Mouse (Mus musculus): ENCODE measurements at regions not wholly inside any gene's neighbourhood (a gene's known extent, or its start where the extent isn't known, plus 50 kb on each side); places are given as distances from the start of the nearest gene placed in this dataset.

DNA sequence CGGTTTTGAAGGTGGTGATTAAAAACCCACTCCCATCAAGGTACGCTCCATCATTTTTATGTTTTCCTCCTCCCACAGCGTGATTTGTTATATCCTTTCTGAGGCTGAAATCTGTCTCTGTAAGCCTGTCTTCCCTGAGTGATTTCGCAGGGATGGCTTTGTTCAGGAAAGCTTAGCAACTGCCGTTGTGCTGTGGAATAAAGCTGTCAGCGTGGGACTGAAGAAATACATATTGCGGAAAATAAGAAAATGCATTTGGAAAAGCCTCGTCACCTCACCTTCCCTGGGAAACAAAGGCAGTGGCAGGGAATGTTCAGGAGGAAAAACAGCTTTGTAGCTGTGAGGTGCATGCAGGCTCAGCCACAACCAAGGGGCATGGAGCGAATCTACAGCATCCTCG, 310.0 kb upstream of the Id4 start:
- H3K27me3 ChIP-seq = no peaks in the 10 kb centered on the region
- no peak overlapping the region for H3K4me3 ChIP-seq
- ATAC-seq (ENCODE audit: insufficient number of reproducible peaks, insufficient read depth, low FRiP score, low TSS enrichment, low read depth) = no peak

GRCm38 (mm10) chr13:47952946-47953345, 308.1 kb upstream of the Id4 start:
- Histone ChIP-seq H3K9ac (no peak overlapping the region), H3K4me2 (no peak overlapping the region), H3K27me3 (no peaks in the 10 kb centered on the region), H3K36me3 (no peaks in the 10 kb centered on the region), H3K4me3 (no peak overlapping the region), H3K9me3 (no peaks in the 10 kb centered on the region), H3K4me1 (peaks cover 11% of the 10 kb centered on the region), H3K27ac (no peak overlapping the region)
- ATAC-seq (ENCODE audit: insufficient number of reproducible peaks, insufficient read depth, low FRiP score, low TSS enrichment, low read depth) = no peak
- WGBS = 67% methylated on average over 3 of the region's 3 CpGs

More for the DNA sequence above, 310.0 kb upstream of the Id4 start:
- Histone ChIP-seq H3K9me3 (no peaks in the 10 kb centered on the region), H3K9ac (no peak overlapping the region), H3K36me3 (no peaks in the 10 kb centered on the region), H3K4me2 (no peak overlapping the region), H3K27ac (no peak overlapping the region), H3K4me1 (peaks cover 11% of the 10 kb centered on the region)
- WGBS = 79% methylated on average over 10 of the region's 10 CpGs

GRCm38 (mm10) chr13:47953776-47954175, 307.3 kb upstream of the Id4 start:
- no peak overlapping the region for H3K4me2 ChIP-seq
- no peak for ATAC-seq (ENCODE audit: insufficient number of reproducible peaks, insufficient read depth, low FRiP score, low TSS enrichment, low read depth)
- peaks cover 4% of the 10 kb centered on the region; the same call in 1 of the 2 replicates for H3K4me1 ChIP-seq
- no peak overlapping the region for H3K9ac ChIP-seq
- H3K27me3 ChIP-seq = no peaks in the 10 kb centered on the region
- H3K36me3 ChIP-seq = no peaks in the 10 kb centered on the region
- H3K9me3 ChIP-seq = no peaks in the 10 kb centered on the region
- no peak overlapping the region for H3K27ac ChIP-seq
- H3K4me3 ChIP-seq = no peak overlapping the region
- WGBS = 53% methylated on average over 7 of the region's 7 CpGs

DNA sequence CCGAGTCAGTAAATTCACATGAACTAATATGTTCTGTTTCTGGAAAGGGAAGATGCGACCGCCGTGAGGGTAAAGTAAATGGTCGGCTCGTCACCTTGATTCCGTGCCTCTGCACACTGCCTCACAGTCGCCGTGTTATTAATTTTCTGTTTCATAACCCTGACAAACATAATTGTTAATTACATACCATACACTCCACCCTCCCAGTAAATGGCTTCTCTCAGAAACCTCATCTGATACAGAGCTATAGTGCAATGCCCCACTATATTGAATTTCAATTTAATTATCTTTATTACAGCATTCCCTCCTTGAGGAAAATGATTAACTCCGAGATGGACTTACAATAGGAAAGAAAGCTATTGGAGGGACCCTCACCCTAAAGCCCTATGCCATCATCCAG, 305.5 kb upstream of the Id4 start:
- H3K27me3 ChIP-seq = no peaks in the 10 kb centered on the region
- H3K27ac ChIP-seq = no peak overlapping the region
- H3K4me3 ChIP-seq = no peak overlapping the region
- no peaks in the 10 kb centered on the region for H3K36me3 ChIP-seq
- H3K4me2 ChIP-seq = no peak overlapping the region
- H3K9me3 ChIP-seq = no peaks in the 10 kb centered on the region
- H3K4me1 ChIP-seq = peaks cover 4% of the 10 kb centered on the region; the same call in 1 of the 2 replicates
- no peak for ATAC-seq (ENCODE audit: insufficient number of reproducible peaks, insufficient read depth, low FRiP score, low TSS enrichment, low read depth)
- no peak overlapping the region for H3K9ac ChIP-seq
- WGBS = 75% methylated on average over 10 of the region's 10 CpGs

DNA sequence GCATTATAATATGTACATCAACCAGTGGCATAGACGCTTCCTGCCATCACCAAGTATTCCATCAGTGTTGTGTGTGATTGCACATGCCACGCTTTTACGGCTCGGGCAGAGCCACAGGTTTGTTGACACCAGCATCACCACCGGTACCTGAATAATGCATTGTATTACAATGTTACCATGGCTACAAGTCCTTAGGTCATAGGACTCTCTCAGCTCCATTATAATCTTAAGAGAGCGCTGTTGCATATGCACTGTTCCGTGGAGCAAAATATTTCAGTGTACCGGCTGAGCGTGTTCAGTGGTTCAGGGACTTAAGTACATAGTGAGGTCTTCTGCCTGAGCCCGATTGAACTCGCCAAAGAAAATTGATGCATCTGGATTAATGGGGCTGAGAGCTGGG, 303.4 kb upstream of the Id4 start:
- Histone ChIP-seq H3K9ac (no peak overlapping the region), H3K4me1 (peaks cover 4% of the 10 kb centered on the region; the same call in 1 of the 2 replicates), H3K36me3 (no peaks in the 10 kb centered on the region), H3K4me2 (no peak overlapping the region), H3K9me3 (no peaks in the 10 kb centered on the region), H3K27me3 (no peaks in the 10 kb centered on the region), H3K27ac (no peak overlapping the region), H3K4me3 (no peak overlapping the region)
- no peak for ATAC-seq (ENCODE audit: insufficient number of reproducible peaks, insufficient read depth, low FRiP score, low TSS enrichment, low read depth)
- WGBS = 87% methylated on average over 11 of the region's 11 CpGs

DNA sequence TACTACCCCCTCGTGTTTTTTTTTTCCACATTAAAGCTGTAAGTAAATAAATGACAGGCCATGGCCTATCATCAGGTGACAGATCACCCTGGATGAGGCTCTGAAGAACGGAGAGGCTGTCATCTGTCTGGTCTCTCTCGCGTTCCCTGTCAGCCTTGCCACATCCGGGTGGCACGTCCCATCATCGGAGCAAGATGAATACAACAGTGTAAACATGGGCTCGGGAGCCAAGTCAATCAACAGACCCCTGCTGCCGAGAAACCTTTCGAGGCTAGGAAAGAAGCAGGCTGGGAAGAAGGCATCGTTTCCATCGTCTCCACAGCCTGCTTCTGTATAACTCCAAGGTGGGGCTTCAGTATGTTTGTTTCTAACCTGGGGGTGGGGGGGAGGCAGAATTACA, 286.8 kb upstream of the Id4 start:
- no peaks in the 10 kb centered on the region for H3K27me3 ChIP-seq
- no peak overlapping the region for H3K4me2 ChIP-seq
- H3K4me3 ChIP-seq = no peak overlapping the region
- H3K27ac ChIP-seq = no peak overlapping the region
- no peak overlapping the region for H3K9ac ChIP-seq
- no peaks in the 10 kb centered on the region for H3K4me1 ChIP-seq
- 69% methylated on average over 12 of the region's 12 CpGs for WGBS
- H3K36me3 ChIP-seq = no peaks in the 10 kb centered on the region
- H3K9me3 ChIP-seq = no peaks in the 10 kb centered on the region
- no peak for ATAC-seq (ENCODE audit: insufficient number of reproducible peaks, insufficient read depth, low FRiP score, low TSS enrichment, low read depth)

- no peak overlapping the region for H3K27ac ChIP-seq
- no peaks in the 10 kb centered on the region for H3K36me3 ChIP-seq
- H3K9me3 ChIP-seq = no peaks in the 10 kb centered on the region
- H3K9ac ChIP-seq = no peak overlapping the region
- 91% methylated on average over 16 of the region's 16 CpGs for WGBS
- no peak overlapping the region for H3K4me3 ChIP-seq
- no peak for ATAC-seq (ENCODE audit: insufficient number of reproducible peaks, insufficient read depth, low FRiP score, low TSS enrichment, low read depth)
- H3K4me2 ChIP-seq = no peak overlapping the region
- no peaks in the 10 kb centered on the region for H3K4me1 ChIP-seq
- H3K27me3 ChIP-seq = no peaks in the 10 kb centered on the region
These were observed 286.1 kb upstream of the Id4 start for GRCm38 (mm10) chr13:47974756-47975515.

- H3K9me3 ChIP-seq = no peaks in the 10 kb centered on the region
- no peak overlapping the region for H3K4me3 ChIP-seq
- no peaks in the 10 kb centered on the region for H3K27me3 ChIP-seq
- no peak overlapping the region for H3K4me2 ChIP-seq
- no peaks in the 10 kb centered on the region for H3K4me1 ChIP-seq
- no peak for ATAC-seq (ENCODE audit: insufficient number of reproducible peaks, insufficient read depth, low FRiP score, low TSS enrichment, low read depth)
- WGBS = 43% methylated on average over 5 of the region's 5 CpGs
- H3K9ac ChIP-seq = no peak overlapping the region
- no peak overlapping the region for H3K27ac ChIP-seq
- no peaks in the 10 kb centered on the region for H3K36me3 ChIP-seq
These were observed 262.5 kb upstream of the Id4 start for GRCm38 (mm10) chr13:47998495-47998894.

- H3K27ac ChIP-seq = no peak overlapping the region
- no peaks in the 10 kb centered on the region for H3K4me1 ChIP-seq
- ATAC-seq (ENCODE audit: insufficient number of reproducible peaks, insufficient read depth, low FRiP score, low TSS enrichment, low read depth) = no peak
- no peaks in the 10 kb centered on the region for H3K9me3 ChIP-seq
- no peak overlapping the region for H3K4me2 ChIP-seq
- H3K27me3 ChIP-seq = no peaks in the 10 kb centered on the region
- H3K4me3 ChIP-seq = no peak overlapping the region
- H3K9ac ChIP-seq = no peak overlapping the region
- WGBS = 73% methylated on average over 4 of the region's 4 CpGs
- H3K36me3 ChIP-seq = no peaks in the 10 kb centered on the region
These were observed 261.6 kb upstream of the Id4 start for GRCm38 (mm10) chr13:47999399-47999798.

GRCm38 (mm10) chr13:48003126-48003525, 257.9 kb upstream of the Id4 start:
- Histone ChIP-seq H3K9ac (no peak overlapping the region), H3K27me3 (no peaks in the 10 kb centered on the region), H3K36me3 (no peaks in the 10 kb centered on the region), H3K4me1 (no peaks in the 10 kb centered on the region), H3K4me3 (no peak overlapping the region), H3K27ac (no peak overlapping the region), H3K9me3 (no peaks in the 10 kb centered on the region), H3K4me2 (no peak overlapping the region)
- WGBS = 89% methylated on average over 4 of the region's 4 CpGs
- no peak for ATAC-seq (ENCODE audit: insufficient number of reproducible peaks, insufficient read depth, low FRiP score, low TSS enrichment, low read depth)

GRCm38 (mm10) chr13:48013336-48013750, 247.7 kb upstream of the Id4 start:
- WGBS = 68% methylated on average over 7 of the region's 7 CpGs
- Histone ChIP-seq H3K27me3 (no peaks in the 10 kb centered on the region), H3K9me3 (no peaks in the 10 kb centered on the region), H3K4me2 (no peak overlapping the region), H3K4me3 (no peak overlapping the region), H3K36me3 (no peaks in the 10 kb centered on the region), H3K4me1 (peaks cover 4% of the 10 kb centered on the region; the same call in 1 of the 2 replicates), H3K27ac (no peak overlapping the region), H3K9ac (no peak overlapping the region)
- no peak for ATAC-seq (ENCODE audit: insufficient number of reproducible peaks, insufficient read depth, low FRiP score, low TSS enrichment, low read depth)

DNA sequence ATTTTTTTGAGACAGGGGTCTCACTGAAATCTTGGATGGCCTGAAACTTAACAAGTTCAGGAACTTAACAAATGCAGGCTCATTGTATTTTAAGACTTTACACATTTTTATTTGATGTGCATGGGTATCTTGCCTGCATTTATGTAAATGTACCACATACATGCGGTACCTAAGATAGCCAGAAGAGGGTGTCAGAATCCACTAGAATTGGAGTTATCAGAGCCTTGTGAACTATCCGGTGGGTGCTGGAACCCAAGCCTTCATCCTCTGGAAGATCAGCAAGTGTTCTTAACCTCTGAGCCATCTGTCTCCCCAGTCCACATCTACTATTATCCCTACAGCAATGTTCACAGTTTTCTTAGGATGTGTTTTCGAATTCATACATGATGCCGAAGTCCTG, 245.7 kb upstream of the Id4 start:
- no peaks in the 10 kb centered on the region for H3K9me3 ChIP-seq
- no peak overlapping the region for H3K4me2 ChIP-seq
- WGBS = 83% methylated on average over 4 of the region's 4 CpGs
- H3K27ac ChIP-seq = no peak overlapping the region
- no peak for ATAC-seq (ENCODE audit: insufficient number of reproducible peaks, insufficient read depth, low FRiP score, low TSS enrichment, low read depth)
- H3K9ac ChIP-seq = no peak overlapping the region
- no peaks in the 10 kb centered on the region for H3K36me3 ChIP-seq
- no peak overlapping the region for H3K4me3 ChIP-seq
- no peaks in the 10 kb centered on the region for H3K27me3 ChIP-seq
- peaks cover 9% of the 10 kb centered on the region; the same call in 1 of the 2 replicates for H3K4me1 ChIP-seq

Measured in embryonic facial prominence, embryonic 13.5 days (tissue).